Mouse (Mus musculus): ENCODE measurements at regions not wholly inside any gene's neighbourhood (a gene's known extent, or its start where the extent isn't known, plus 50 kb on each side); places are given as distances from the start of the nearest gene placed in this dataset.

GRCm38 (mm10) chr4:84786583-84786982, 97.5 kb upstream of the Cntln start:
- TF ChIP-seq CTCF (IDR thresholded peaks at IDR 0.05; ENCODE audit: low read depth), result no peak
- no peak for TF ChIP-seq EP300 (IDR thresholded peaks at IDR 0.05; ENCODE audit: low read depth)
